Mouse (Mus musculus) olfactory bulb, adult 2 months (tissue): ENCODE data around the gene H2al1k. TPM values are rescaled to one million over a fixed set of nuclear protein-coding genes. Genes with fewer than 3 reads are reported as not detected.
"Not testable (repeated sequence)": the region's sequence is repeated elsewhere in the genome, so short reads cannot be mapped to it uniquely, and the experiment has no call there.

ENCODE experiments used
- H3K27ac ChIP-seq: fragments of 200-500 bp; 2 replicates; pipeline ENCODE4 v1.5.1; 2012; ENCODE audit warnings: low read depth, low read length; ENCODE audit not compliant: insufficient read depth
- H3K4me1 ChIP-seq: fragments of 200-500 bp; 2 replicates; pipeline ENCODE4 v1.6.1; 2012; ENCODE audit warnings: low read length; ENCODE audit not compliant: control insufficient read depth, insufficient read depth
- H3K4me3 ChIP-seq: fragments of 200-500 bp; 2 replicates; pipeline ENCODE4 v1.5.1; 2012; ENCODE audit warnings: mild to moderate bottlenecking, low read depth, low read length, moderate library complexity; ENCODE audit not compliant: insufficient read depth
- CTCF ChIP-seq: fragments of 200-500 bp; IDR thresholded peaks from 2 replicates; pipeline ENCODE4 v1.5.1; 2012; ENCODE audit warnings: low read depth, mild to moderate bottlenecking, low read length, moderate library complexity; ENCODE audit not compliant: insufficient read depth
- POLR2A ChIP-seq: fragments of 200-500 bp; IDR thresholded peaks from 2 replicates; pipeline ENCODE4 v1.6.1; 2012; ENCODE audit warnings: mild to moderate bottlenecking, low read depth, low read length, moderate library complexity; ENCODE audit not compliant: insufficient read depth
- WGBS: fragments of 180-500 bp; shearing (Covaris S2); methylation state at CpG from one replicate; pipeline ENCODE4 v1.1.7; 2018; 5-methylcytosine and 5-hydroxymethylcytosine counted together
- polyA plus RNA-seq: library from polyadenylated mRNA; stranded (reverse); fragments of >200 nt; gene quantifications from 2 replicates; pipeline ENCODE4 v1.2.4, GENCODE M21; 2012; ENCODE audit warnings: low replicate concordance; ENCODE audit not compliant: missing spikeins, insufficient read depth, insufficient read length

Gene H2al1k
- polyA plus RNA-seq = not detected in 2 replicates

DNA sequence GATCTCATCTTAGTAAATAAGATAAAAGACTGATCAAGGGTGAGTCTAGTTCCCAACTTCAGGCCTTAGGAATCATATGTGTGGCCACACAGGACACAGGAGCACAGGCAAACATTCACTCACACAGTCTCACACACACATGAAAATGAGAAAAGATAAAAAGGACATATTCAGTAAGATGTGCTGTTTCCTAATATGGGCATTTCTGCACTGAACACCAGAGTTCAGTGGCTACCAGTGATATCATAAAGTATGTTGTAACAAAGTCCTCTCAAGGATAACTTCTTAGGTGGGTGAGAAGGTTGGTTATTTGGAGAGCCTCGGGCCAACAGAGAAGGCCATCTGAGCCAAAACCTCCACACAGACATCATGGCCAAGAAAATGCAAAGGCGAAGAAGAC, at the start of gene H2al1k:
Gene H2al1k (plus strand): TSS at position 301 of the 400 bp plus-strand sequence.
- not testable (repeated sequence) for H3K4me3 ChIP-seq, H3K27ac ChIP-seq, H3K4me1 ChIP-seq
- no CpG with 5 or more reads among the region's 2 CpGs for WGBS

DNA sequence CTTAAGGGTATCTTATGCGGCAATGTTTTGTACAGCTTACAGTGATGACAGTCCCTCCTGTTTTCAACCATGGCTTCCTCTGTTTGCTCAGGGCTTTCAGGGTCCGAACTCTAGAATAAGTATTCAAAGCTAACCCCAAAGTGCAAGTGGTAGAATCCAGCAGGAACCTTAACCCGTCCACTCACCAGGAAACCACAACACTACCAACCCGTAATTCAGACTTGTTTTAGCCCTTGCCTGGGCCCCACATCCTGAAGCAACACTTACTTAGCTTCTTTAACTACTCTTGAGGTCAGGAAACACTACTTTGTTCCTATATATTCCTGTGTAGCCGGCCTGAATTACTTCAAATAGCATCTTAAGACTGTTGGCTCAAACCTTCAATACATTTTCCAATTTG, 47.6 kb upstream of the H2al1k start:
- H3K27ac ChIP-seq = no peak overlapping the region
- no peaks in the 10 kb centered on the region for H3K4me1 ChIP-seq
- H3K4me3 ChIP-seq = no peak overlapping the region
- WGBS = 88% methylated on average over 5 of the region's 5 CpGs
- TF ChIP-seq POLR2A = no peak
- TF ChIP-seq CTCF = no peak

DNA sequence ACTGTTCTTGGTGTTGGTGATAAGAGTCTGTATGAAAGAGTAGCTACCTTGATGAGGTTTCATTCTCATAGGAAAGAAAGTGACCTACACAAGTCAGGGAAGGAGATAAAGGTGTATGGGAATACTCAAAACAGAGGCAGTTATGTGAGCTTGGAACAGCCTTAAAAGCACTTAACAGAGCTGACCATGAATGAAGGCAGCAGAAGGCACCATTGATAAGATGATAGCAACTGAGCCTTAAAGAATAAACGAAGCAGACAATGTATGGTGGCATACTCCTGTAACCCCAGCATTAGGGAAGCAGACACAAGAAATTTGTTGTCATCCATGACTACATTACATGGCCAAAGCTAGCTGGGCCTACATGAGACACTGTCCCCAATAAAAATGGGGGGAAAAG, 47.0 kb upstream of the H2al1k start:
- no peak for TF ChIP-seq POLR2A
- TF ChIP-seq CTCF = no peak
- Histone ChIP-seq H3K4me3 (no peak overlapping the region), H3K27ac (no peak overlapping the region), H3K4me1 (no peaks in the 10 kb centered on the region)
- 83% methylated on average over 1 of the region's 1 CpGs for WGBS

DNA sequence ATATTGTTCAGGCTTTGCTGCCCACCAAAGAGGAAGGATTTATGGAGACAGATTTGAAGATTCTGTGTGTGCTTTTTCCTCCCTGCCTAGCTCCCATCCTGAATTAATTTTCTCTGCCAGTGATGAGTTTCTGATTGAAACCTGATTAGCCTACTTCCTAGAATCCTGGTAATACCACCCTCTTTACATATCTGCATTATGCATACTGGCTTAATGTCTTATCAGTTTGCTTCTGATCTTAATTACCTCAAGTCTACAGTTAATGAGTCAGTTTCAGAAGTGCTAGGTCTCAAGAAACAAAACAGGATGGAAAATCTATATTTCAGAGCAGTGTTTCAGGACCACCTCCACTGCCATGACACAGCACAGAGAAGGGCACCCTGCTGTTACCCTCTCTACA, 34.0 kb upstream of the H2al1k start:
- not testable (repeated sequence) for H3K4me1 ChIP-seq

DNA sequence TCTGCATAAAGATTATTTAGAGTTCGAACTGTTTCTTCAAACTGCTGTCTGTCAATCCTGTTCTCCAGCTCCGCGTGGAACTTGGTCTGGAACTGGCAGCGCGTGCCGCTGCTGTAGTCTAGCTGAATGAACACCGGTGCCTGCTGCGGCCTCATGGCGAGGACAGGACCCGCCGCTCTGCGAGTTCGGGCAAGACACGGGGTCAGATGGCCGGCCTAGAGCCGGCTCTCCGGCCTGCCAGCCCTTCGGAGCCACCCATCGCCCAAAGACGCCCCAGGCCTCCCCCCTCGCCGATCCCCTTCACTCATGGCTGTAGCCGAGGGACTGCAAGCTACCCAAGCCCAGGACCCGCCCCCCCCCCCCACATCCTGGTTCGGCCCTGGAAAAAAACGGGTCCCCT, 22.5 kb upstream of the H2al1k start:
- WGBS = 94% methylated on average over 26 of the region's 26 CpGs
- not testable (repeated sequence) for H3K27ac ChIP-seq, H3K4me1 ChIP-seq, H3K4me3 ChIP-seq

More for the DNA sequence above, 34.0 kb upstream of the H2al1k start:
- not testable (repeated sequence) for H3K27ac ChIP-seq, H3K4me3 ChIP-seq

DNA sequence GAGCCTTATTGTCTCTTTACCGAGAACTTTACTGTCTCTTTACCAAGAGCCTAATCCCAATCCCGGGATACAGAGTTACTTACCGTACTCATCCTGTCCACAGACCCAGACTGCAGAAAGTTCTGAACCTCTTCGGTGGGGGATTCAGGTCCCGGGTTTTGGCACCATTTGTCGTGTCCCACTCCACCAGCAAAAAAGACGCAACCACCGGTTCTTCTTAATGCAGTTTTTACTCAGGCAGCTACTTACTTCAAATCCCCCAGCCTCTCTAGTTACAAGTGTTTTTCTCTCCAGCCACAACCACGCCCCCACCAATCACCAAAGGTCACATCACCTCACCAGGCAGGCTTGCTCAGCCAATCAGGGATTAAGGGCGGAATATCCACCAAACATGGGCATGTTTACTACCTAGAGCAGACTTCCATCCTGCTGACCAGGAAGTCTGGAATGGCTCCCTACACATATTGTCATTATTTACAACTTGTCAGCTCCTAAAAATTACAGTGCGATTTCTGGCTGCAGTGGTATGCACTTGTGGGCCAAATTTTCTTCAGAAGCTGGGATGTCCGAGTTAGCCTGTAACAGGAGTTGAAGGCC, 18.0 kb upstream of the H2al1k start:
- WGBS = 71% methylated on average over 12 of the region's 12 CpGs
- not testable (repeated sequence) for H3K4me3 ChIP-seq, H3K4me1 ChIP-seq, H3K27ac ChIP-seq

DNA sequence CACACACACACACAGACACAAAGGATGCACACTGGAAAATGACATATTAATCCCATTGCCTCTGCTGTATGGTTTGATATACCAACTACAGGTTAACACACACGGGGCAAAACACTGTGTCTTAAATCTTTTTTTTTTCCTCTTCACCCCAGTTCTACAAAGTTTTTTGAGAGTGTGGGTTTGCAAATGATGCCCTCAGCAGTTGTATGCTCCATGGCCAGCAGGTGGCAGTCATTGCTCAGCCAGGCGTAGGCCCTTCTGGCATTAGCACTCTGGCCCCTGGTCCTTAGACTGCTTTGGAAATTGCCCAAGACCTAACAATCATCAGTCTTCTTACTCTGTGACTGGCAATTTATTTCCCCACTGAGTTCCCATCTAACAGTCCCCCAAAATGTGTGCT, 17.4 kb upstream of the H2al1k start:
- H3K4me3 ChIP-seq = not testable (repeated sequence)
- WGBS = 44% methylated on average over 2 of the region's 2 CpGs

DNA sequence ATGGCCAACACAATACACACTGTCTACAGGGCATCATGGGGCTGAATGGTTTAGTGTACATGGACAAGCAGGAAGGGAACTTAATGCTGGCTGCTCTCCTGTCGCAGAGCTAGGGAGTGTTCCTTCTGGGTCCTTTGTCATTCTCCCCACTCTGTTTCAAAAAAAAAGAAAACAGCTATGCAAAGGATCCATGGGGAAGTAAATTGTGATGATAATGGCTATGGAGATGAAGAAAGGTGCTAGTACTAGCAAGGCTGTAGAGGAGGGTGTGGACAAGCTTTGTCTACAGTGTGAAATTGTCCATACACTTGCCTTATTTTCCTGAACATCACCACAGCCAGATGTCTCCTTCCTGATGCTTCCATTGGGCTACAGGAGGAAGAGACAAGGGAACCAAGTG, 15.4 kb upstream of the H2al1k start:
- not testable (repeated sequence) for H3K4me3 ChIP-seq, H3K27ac ChIP-seq, H3K4me1 ChIP-seq
- WGBS = 79% methylated on average over 1 of the region's 1 CpGs

More for the DNA sequence above, 17.4 kb upstream of the H2al1k start:
- not testable (repeated sequence) for H3K27ac ChIP-seq, H3K4me1 ChIP-seq

DNA sequence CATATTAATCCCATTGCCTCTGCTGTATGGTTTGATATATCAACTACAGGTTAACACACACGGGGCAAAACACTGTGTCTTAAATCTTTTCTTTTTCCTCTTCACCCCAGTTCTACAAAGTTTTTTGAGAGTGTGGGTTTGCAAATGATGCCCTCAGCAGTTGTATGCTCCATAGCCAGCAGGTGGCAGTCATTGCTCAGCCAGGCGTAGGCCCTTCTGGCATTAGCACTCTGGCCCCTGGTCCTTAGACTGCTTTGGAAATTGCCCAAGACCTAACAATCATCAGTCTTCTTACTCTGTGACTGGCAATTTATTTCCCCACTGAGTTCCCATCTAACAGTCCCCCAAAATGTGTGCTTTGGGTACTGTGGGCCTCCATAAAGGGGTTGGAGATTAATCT, 23.6 kb downstream of the H2al1k start:
- not testable (repeated sequence) for H3K4me3 ChIP-seq, H3K4me1 ChIP-seq
- WGBS = 27% methylated on average over 2 of the region's 2 CpGs

DNA sequence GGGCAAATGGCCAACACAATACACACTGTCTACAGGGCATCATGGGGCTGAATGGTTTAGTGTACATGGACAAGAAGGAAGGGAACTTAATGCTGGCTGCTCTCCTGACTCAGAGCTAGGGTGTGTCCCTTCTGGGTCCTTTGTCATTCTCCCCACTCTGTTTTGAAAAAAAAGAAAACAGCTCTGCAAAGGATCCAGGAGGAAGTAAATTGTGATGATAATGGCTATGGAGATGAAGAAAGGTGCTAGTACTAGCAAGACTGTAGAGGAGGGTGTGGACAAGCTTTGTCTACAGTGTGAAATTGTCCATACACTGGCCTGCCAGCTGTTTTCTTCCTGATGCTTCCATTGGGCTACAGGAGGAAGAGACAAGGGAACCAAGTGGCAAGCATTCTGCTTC, 25.5 kb downstream of the H2al1k start:
- H3K4me1 ChIP-seq, H3K27ac ChIP-seq, H3K4me3 ChIP-seq: not testable (repeated sequence)

More for the DNA sequence above, 23.6 kb downstream of the H2al1k start:
- not testable (repeated sequence) for H3K27ac ChIP-seq

Other genes starting within 250 kb of the H2al1k start
- gene 4930402K13Rik, start 246.1 kb upstream of the H2al1k start, polyA plus RNA-seq = not detected in 2 replicates
- gene Lancl3, start 150.7 kb upstream of the H2al1k start, polyA plus RNA-seq = not detected in 2 replicates
- not detected in 2 replicates for gene Gm14862, start 93.7 kb upstream of the H2al1k start, polyA plus RNA-seq
- not detected in 2 replicates for gene Xk, start 77.9 kb upstream of the H2al1k start, polyA plus RNA-seq
- gene H2al1m, start 66.9 kb upstream of the H2al1k start, polyA plus RNA-seq = not detected in 2 replicates
- not detected in 2 replicates for gene Cybb, start 137.1 kb downstream of the H2al1k start, polyA plus RNA-seq
- gene H2al1o, start 221.8 kb downstream of the H2al1k start, polyA plus RNA-seq = not detected in 2 replicates